ENCODE assay signal across 15 mouse cellular contexts in genomic region chr16:17809125-17809524, GRCm38 (mm10). TPM values are rescaled to one million over a fixed set of nuclear protein-coding genes. Genes with fewer than 3 reads are reported as not detected.
DNase-seq lines count a peak whose midpoint lies in the region; ATAC-seq and TF ChIP-seq lines count a peak whose summit lies in the region.
"Had no signal": no experiment of that assay in that cellular context is flagged by ENCODE, and none has a peak within 500 bp of the region (broad histone marks: within the 10 kb centered on the region; RNA-seq: fewer than 3 reads in every experiment).

No protein-coding gene starts in this region.

- peaks cover 3% of the 10 kb centered on the region; the same call in 1 of the 2 replicates for H3K36me3 ChIP-seq in heart, embryonic 12.5 days
- H3K36me3 ChIP-seq in lung, embryonic 16.5 days (ENCODE audit: control insufficient read depth, insufficient read depth, low read length) = peaks cover 2% of the 10 kb centered on the region; the same call in 1 of the 2 replicates
- H3K36me3 ChIP-seq in stomach, embryonic 14.5 days (ENCODE audit: control insufficient read depth, insufficient read depth, low read length) = peaks cover 16% of the 10 kb centered on the region
- H3K36me3 ChIP-seq: neural tube, embryonic 12.5 days had no signal

- H3K27ac ChIP-seq in heart, embryonic 12.5 days (ENCODE audit: poor library complexity, severe bottlenecking) = peak overlapping the region; percentile 41; the same call in 1 of the 2 replicates
- peak overlapping the region; percentile 60 for H3K27ac ChIP-seq in lung, embryonic 16.5 days (ENCODE audit: low read length)
- H3K27ac ChIP-seq in embryonic fibroblast, embryonic 13.5 days (ENCODE audit: insufficient read depth, low read length) = peak overlapping the region; percentile 86
- H3K27ac ChIP-seq in stomach, embryonic 14.5 days (ENCODE audit: low read length) = peak overlapping the region; percentile 82
- H3K27ac ChIP-seq: heart, adult 2 months; left cerebral cortex, adult 2 months; neural tube, embryonic 12.5 days had no signal

- H3K4me3 ChIP-seq in heart, embryonic 12.5 days = no peak overlapping the region
- H3K4me3 ChIP-seq in lung, embryonic 16.5 days (ENCODE audit: low read length) = no peak overlapping the region
- H3K4me3 ChIP-seq in embryonic fibroblast, embryonic 13.5 days (ENCODE audit: insufficient read depth, low read length) = no peak overlapping the region
- no peak overlapping the region for H3K4me3 ChIP-seq in stomach, embryonic 14.5 days (ENCODE audit: low read depth, low read length)
- H3K4me3 ChIP-seq: erythroblast, embryonic 14.5 days; heart, adult 2 months; left cerebral cortex, adult 2 months; neural tube, embryonic 12.5 days had no signal

- H3K4me2 ChIP-seq in heart, embryonic 12.5 days = no peak overlapping the region
- no peak overlapping the region for H3K4me2 ChIP-seq in lung, embryonic 16.5 days (ENCODE audit: low read depth, low read length)
- H3K4me2 ChIP-seq in stomach, embryonic 14.5 days (replicated peaks; ENCODE audit: low read depth, low read length) = no peak overlapping the region
- H3K4me2 ChIP-seq: neural tube, embryonic 12.5 days had no signal

- peaks cover 46% of the 10 kb centered on the region for H3K27me3 ChIP-seq in heart, embryonic 12.5 days (replicated peaks)
- peaks cover 22% of the 10 kb centered on the region for H3K27me3 ChIP-seq in lung, embryonic 16.5 days (ENCODE audit: control insufficient read depth, insufficient read depth, low read depth, low read length)
- H3K27me3 ChIP-seq in stomach, embryonic 14.5 days (ENCODE audit: control insufficient read depth, insufficient read depth, low read length) = 0 out of 2 replicates have a peak, but pooled peaks cover 3% of the 10 kb centered on the region

- no peak for TF ChIP-seq POLR2A in embryonic fibroblast, embryonic 13.5 days (IDR thresholded peaks at IDR 0.05; ENCODE audit: low read depth, low read length)

- no peak for TF ChIP-seq CTCF in embryonic fibroblast, embryonic 13.5 days (IDR thresholded peaks at IDR 0.05; ENCODE audit: borderline replicate concordance, insufficient read depth, low read length)

- no peak for DNase-seq in heart, adult 8-10 months (ENCODE audit: low spot score)
- DNase-seq in lung, postnatal 36 days = no peak
- no peak for DNase-seq in gastrocnemius, postnatal 25 days
- DNase-seq: kidney, adult 9 months; thymus, postnatal 36 days had no signal

- 75% methylated on average over 4 of the region's 4 CpGs for whole genome bisulfite sequencing in heart, embryonic 12.5 days
- WGBS in lung, embryonic 16.5 days = 64% methylated on average over 4 of the region's 4 CpGs
- 84% methylated on average over 4 of the region's 4 CpGs for WGBS in stomach, embryonic 14.5 days

- H3K4me1 ChIP-seq in heart, embryonic 12.5 days (replicated peaks) = peaks cover 59% of the 10 kb centered on the region
- H3K4me1 ChIP-seq in lung, embryonic 16.5 days (replicated peaks; ENCODE audit: control insufficient read depth, insufficient read depth, low read length) = peaks cover 59% of the 10 kb centered on the region
- peaks cover 36% of the 10 kb centered on the region for H3K4me1 ChIP-seq in embryonic fibroblast, embryonic 13.5 days (ENCODE audit: control insufficient read depth, insufficient read depth, low read length)
- peaks cover 37% of the 10 kb centered on the region for H3K4me1 ChIP-seq in stomach, embryonic 14.5 days (ENCODE audit: control insufficient read depth, insufficient read depth, low read length)

- H3K9ac ChIP-seq in heart, embryonic 12.5 days = peak overlapping the region; percentile 18; the same call in 1 of the 2 replicates
- H3K9ac ChIP-seq in lung, embryonic 16.5 days (ENCODE audit: low read length) = no peak overlapping the region
- H3K9ac ChIP-seq in stomach, embryonic 14.5 days (replicated peaks; ENCODE audit: low read depth, low read length) = no peak overlapping the region
- H3K9ac ChIP-seq: neural tube, embryonic 12.5 days had no signal

- ATAC-seq in heart, embryonic 12.5 days (ENCODE audit: insufficient number of reproducible peaks, low FRiP score) = no peak
- ATAC-seq in lung, embryonic 16.5 days (ENCODE audit: low read depth) = no peak
- no peak for ATAC-seq in stomach, embryonic 14.5 days (ENCODE audit: insufficient number of reproducible peaks, insufficient read depth, low FRiP score, low read depth)
- no peak for ATAC-seq in frontal cortex, adult (ENCODE audit: low TSS enrichment)
- ATAC-seq: activated CD4-positive, CD25-positive, alpha-beta regulatory T cell, adult 4 months had no signal

- H3K9me3 ChIP-seq in heart, embryonic 12.5 days (replicated peaks) = no peaks in the 10 kb centered on the region
- H3K9me3 ChIP-seq in lung, embryonic 16.5 days (ENCODE audit: control insufficient read depth, low read length) = no peaks in the 10 kb centered on the region
- H3K9me3 ChIP-seq in stomach, embryonic 14.5 days (ENCODE audit: control insufficient read depth, low read depth, low read length) = no peaks in the 10 kb centered on the region
- H3K9me3 ChIP-seq: neural tube, embryonic 12.5 days had no signal

RNA-seq across cellular contexts. Expression of gene Scarf2, which starts 12.0 kb away (rescaled TPM):
- 15.8 and 17.4 TPM in 2 replicates for polyA plus RNA-seq in heart, embryonic 12.5 days (2016; fragmentation: Nextera tagmentation; extraction: Ambion mirVana)
- total RNA-seq in heart, adult 8-10 months (2022) = 1 to 10 TPM; 3.3 to 5.2 (median 4.4) TPM
- 12.4 and 13.9 TPM in 2 replicates for polyA plus RNA-seq in lung, embryonic 16.5 days (2015; fragmentation: Nextera tagmentation; extraction: Ambion mirVana)
- 46.1 and 46.5 TPM in 2 replicates for polyA plus RNA-seq in embryonic fibroblast, embryonic 13.5 days (2011; ENCODE audit: insufficient read length, low read depth, missing spikeins)
- polyA plus RNA-seq in stomach, embryonic 14.5 days (2014; fragmentation: Nextera tagmentation; extraction: Ambion mirVana) = 17.8 and 23.3 TPM in 2 replicates
- total RNA-seq in gastrocnemius, postnatal 25 days (2021) = 1 to 10 TPM; 4.7 to 5.4 TPM
- polyA plus RNA-seq: activated CD4-positive, CD25-positive, alpha-beta regulatory T cell, adult 4 months had no signal

RNA-seq across cellular contexts. Expression of gene B830017H08Rik, which starts 23.8 kb away (rescaled TPM):
- polyA plus RNA-seq in heart, embryonic 12.5 days (2016; fragmentation: Nextera tagmentation; extraction: Ambion mirVana) = not detected in 2 replicates
- not detected for total RNA-seq in heart, adult 8-10 months (2022)
- polyA plus RNA-seq in lung, embryonic 16.5 days (2015; fragmentation: Nextera tagmentation; extraction: Ambion mirVana) = not detected in 2 replicates
- not detected in 2 replicates for polyA plus RNA-seq in embryonic fibroblast, embryonic 13.5 days (2011; ENCODE audit: insufficient read length, low read depth, missing spikeins)
- polyA plus RNA-seq in stomach, embryonic 14.5 days (2014; fragmentation: Nextera tagmentation; extraction: Ambion mirVana) = not detected in 2 replicates
- total RNA-seq in gastrocnemius, postnatal 25 days (2021) = not detected
- total RNA-seq: heart, adult 2 months had no signal
- polyA plus RNA-seq: activated CD4-positive, CD25-positive, alpha-beta regulatory T cell, adult 4 months; erythroblast, embryonic 14.5 days; heart, adult 2 months had no signal

RNA-seq across cellular contexts. Expression of gene Car15, which starts 29.0 kb away (rescaled TPM):
- polyA plus RNA-seq in heart, embryonic 12.5 days (2016; fragmentation: Nextera tagmentation; extraction: Ambion mirVana) = 1.5 and 1.7 TPM in 2 replicates
- 1 to 10 TPM; 1.3 to 2.3 (median 1.9) TPM for total RNA-seq in heart, adult 8-10 months (2022)
- polyA plus RNA-seq in lung, embryonic 16.5 days (2015; fragmentation: Nextera tagmentation; extraction: Ambion mirVana) = 4.1 and 4.5 TPM in 2 replicates
- 0.90 and 1.4 TPM in 2 replicates for polyA plus RNA-seq in embryonic fibroblast, embryonic 13.5 days (2011; ENCODE audit: insufficient read length, low read depth, missing spikeins)
- polyA plus RNA-seq in stomach, embryonic 14.5 days (2014; fragmentation: Nextera tagmentation; extraction: Ambion mirVana) = 2.4 and 3.4 TPM in 2 replicates
- under 1 TPM; 0.79 to 0.88 TPM for total RNA-seq in gastrocnemius, postnatal 25 days (2021)

RNA-seq across cellular contexts. Expression of gene Klhl22, which starts 49.7 kb away (rescaled TPM):
- 42.7 and 44.4 TPM in 2 replicates for polyA plus RNA-seq in heart, embryonic 12.5 days (2016; fragmentation: Nextera tagmentation; extraction: Ambion mirVana)
- 10 to 100 TPM; 18.8 to 23.0 (median 19.4) TPM for total RNA-seq in heart, adult 8-10 months (2022)
- polyA plus RNA-seq in lung, embryonic 16.5 days (2015; fragmentation: Nextera tagmentation; extraction: Ambion mirVana) = 59.0 and 62.8 TPM in 2 replicates
- 53.4 and 63.8 TPM in 2 replicates for polyA plus RNA-seq in embryonic fibroblast, embryonic 13.5 days (2011; ENCODE audit: insufficient read length, low read depth, missing spikeins)
- 69.8 and 76.6 TPM in 2 replicates for polyA plus RNA-seq in stomach, embryonic 14.5 days (2014; fragmentation: Nextera tagmentation; extraction: Ambion mirVana)
- total RNA-seq in gastrocnemius, postnatal 25 days (2021) = 10 to 100 TPM; 15.4 to 18.8 TPM
